Mouse (Mus musculus): ENCODE results near the gene Slco2a1. TPM values are rescaled to one million over a fixed set of nuclear protein-coding genes. Genes with fewer than 3 reads are reported as not detected.

Gene Slco2a1
- polyA plus RNA-seq, 1 experiment from 2014 or later = 1.2 TPM

GRCm38 (mm10) chr9:102990306-102991133 lies 2.0 kb downstream of the Slco2a1 start:
- H3K4me3 ChIP-seq = no peak overlapping the region
- DNase-seq (ENCODE audit: low spot score) = peak; percentile 33
- peaks cover 63% of the 10 kb centered on the region for H3K4me1 ChIP-seq
- H3K27ac ChIP-seq (replicated peaks) = peak overlapping the region; percentile 49; the same call in 1 of the 2 replicates
- WGBS = 55% methylated on average over 6 of the region's 6 CpGs
- no peaks in the 10 kb centered on the region for H3K36me3 ChIP-seq (replicated peaks)
- no peaks in the 10 kb centered on the region for H3K27me3 ChIP-seq (replicated peaks; ENCODE audit: low read depth, poor library complexity, severe bottlenecking)
- no peaks in the 10 kb centered on the region for H3K9me3 ChIP-seq

GRCm38 (mm10) chr9:102991134-102991406 lies 2.6 kb downstream of the Slco2a1 start:
- Histone ChIP-seq H3K27me3 (replicated peaks; ENCODE audit: low read depth, poor library complexity, severe bottlenecking) (no peaks in the 10 kb centered on the region), H3K36me3 (replicated peaks) (no peaks in the 10 kb centered on the region), H3K27ac (replicated peaks) (no peak overlapping the region), H3K9me3 (no peaks in the 10 kb centered on the region), H3K4me1 (peaks cover 58% of the 10 kb centered on the region), H3K4me3 (no peak overlapping the region)
- WGBS = 88% methylated on average over 4 of the region's 4 CpGs
- no peak for DNase-seq (ENCODE audit: low spot score)

GRCm38 (mm10) chr9:102992877-102993276 lies 4.4 kb downstream of the Slco2a1 start:
- no peaks in the 10 kb centered on the region for H3K9me3 ChIP-seq
- H3K4me1 ChIP-seq = peaks cover 59% of the 10 kb centered on the region
- no peak overlapping the region for H3K4me3 ChIP-seq
- no peaks in the 10 kb centered on the region for H3K36me3 ChIP-seq (replicated peaks)
- peak; percentile 60 for DNase-seq (ENCODE audit: low spot score)
- peak overlapping the region; percentile 72 for H3K27ac ChIP-seq (replicated peaks)
- 19% methylated on average over 6 of the region's 6 CpGs for WGBS
- H3K27me3 ChIP-seq (replicated peaks; ENCODE audit: low read depth, poor library complexity, severe bottlenecking) = no peaks in the 10 kb centered on the region

- Histone ChIP-seq H3K27me3 (replicated peaks; ENCODE audit: low read depth, poor library complexity, severe bottlenecking) (no peaks in the 10 kb centered on the region), H3K4me3 (no peak overlapping the region), H3K36me3 (replicated peaks) (no peaks in the 10 kb centered on the region), H3K4me1 (peaks cover 57% of the 10 kb centered on the region), H3K9me3 (no peaks in the 10 kb centered on the region), H3K27ac (replicated peaks) (no peak overlapping the region; the same call in none of the 2 replicates)
- 77% methylated on average over 5 of the region's 5 CpGs for WGBS
- no peak for DNase-seq (ENCODE audit: low spot score)
Measured at GRCm38 (mm10) chr9:102993764-102994163, 5.3 kb downstream of the Slco2a1 start.

- no peaks in the 10 kb centered on the region for H3K36me3 ChIP-seq (replicated peaks)
- H3K4me1 ChIP-seq = peaks cover 34% of the 10 kb centered on the region
- H3K27me3 ChIP-seq (replicated peaks; ENCODE audit: low read depth, poor library complexity, severe bottlenecking) = no peaks in the 10 kb centered on the region; the same call in 1 of the 2 replicates
- no peaks in the 10 kb centered on the region for H3K9me3 ChIP-seq
- H3K4me3 ChIP-seq = no peak overlapping the region
- WGBS = 89% methylated on average over 12 of the region's 12 CpGs
- no peak for DNase-seq (ENCODE audit: low spot score)
- H3K27ac ChIP-seq (replicated peaks) = no peak overlapping the region
Measured at GRCm38 (mm10) chr9:102995800-102996635, 7.5 kb downstream of the Slco2a1 start.

DNA sequence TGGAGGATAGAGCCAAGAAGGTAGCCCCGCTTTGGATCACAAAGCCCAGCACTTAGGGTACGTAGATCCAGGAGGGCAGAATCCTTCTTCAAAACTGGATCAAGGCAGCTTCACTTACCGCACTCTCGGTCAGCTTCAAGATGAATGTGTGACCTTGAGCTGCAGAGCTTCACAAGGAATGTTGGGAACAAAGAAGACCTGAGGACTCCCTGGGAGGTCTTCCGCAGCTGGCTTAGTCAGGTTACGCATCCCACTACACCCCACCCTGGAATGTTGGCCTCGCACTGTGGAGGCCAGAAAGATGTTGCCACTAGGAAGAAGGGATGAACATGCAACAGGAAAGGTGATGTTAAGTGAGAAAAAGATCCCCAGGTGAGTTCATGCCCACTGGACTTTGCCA lies 11.9 kb downstream of the Slco2a1 start:
- WGBS = 83% methylated on average over 7 of the region's 7 CpGs

DNA sequence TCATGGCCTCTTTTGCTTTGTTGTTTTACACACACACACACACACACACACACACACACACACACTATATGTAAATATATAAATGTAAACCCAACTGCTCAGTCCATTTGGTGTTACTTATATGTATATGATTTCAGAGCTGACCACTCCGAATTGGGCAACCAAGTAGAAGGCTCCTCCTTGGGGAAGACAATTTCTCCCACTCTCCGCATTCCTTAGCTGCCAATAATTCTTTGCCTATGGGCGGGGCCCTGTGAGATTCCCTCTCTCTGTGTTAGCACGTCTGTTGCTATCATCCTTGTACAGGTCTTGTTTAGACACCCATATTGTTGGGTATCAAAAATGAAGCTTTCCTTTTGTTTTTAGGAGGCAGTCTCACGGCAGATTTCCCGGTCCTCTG lies 15.8 kb downstream of the Slco2a1 start:
- Histone ChIP-seq H3K9me3 (no peaks in the 10 kb centered on the region), H3K4me1 (peaks cover 31% of the 10 kb centered on the region), H3K27me3 (replicated peaks; ENCODE audit: low read depth, poor library complexity, severe bottlenecking) (peaks cover 41% of the 10 kb centered on the region), H3K27ac (replicated peaks) (no peak overlapping the region), H3K4me3 (no peak overlapping the region), H3K36me3 (replicated peaks) (no peaks in the 10 kb centered on the region)
- 79% methylated on average over 6 of the region's 6 CpGs for WGBS
- no peak for DNase-seq (ENCODE audit: low spot score)

More for the DNA sequence above, 11.9 kb downstream of the Slco2a1 start:
- DNase-seq (ENCODE audit: low spot score) = no peak
- Histone ChIP-seq H3K9me3 (no peaks in the 10 kb centered on the region), H3K36me3 (replicated peaks) (no peaks in the 10 kb centered on the region), H3K27ac (replicated peaks) (peak overlapping the region; percentile 30; the same call in 1 of the 2 replicates), H3K4me1 (peaks cover 8% of the 10 kb centered on the region; the same call in 1 of the 2 replicates), H3K27me3 (replicated peaks; ENCODE audit: low read depth, poor library complexity, severe bottlenecking) (peaks cover 2% of the 10 kb centered on the region), H3K4me3 (no peak overlapping the region)

- Histone ChIP-seq H3K4me3 (peak overlapping the region; percentile 65), H3K27ac (replicated peaks) (peak overlapping the region; percentile 77), H3K9me3 (no peaks in the 10 kb centered on the region), H3K36me3 (replicated peaks) (no peaks in the 10 kb centered on the region), H3K27me3 (replicated peaks; ENCODE audit: low read depth, poor library complexity, severe bottlenecking) (peaks cover 55% of the 10 kb centered on the region), H3K4me1 (peaks cover 35% of the 10 kb centered on the region)
- WGBS = 2% methylated on average over 15 of the region's 15 CpGs
- DNase-seq (ENCODE audit: low spot score) = peak; percentile 59
Measured at GRCm38 (mm10) chr9:103007699-103008078, 19.2 kb downstream of the Slco2a1 start.

- WGBS = 2% methylated on average over 50 of the region's 50 CpGs
- Histone ChIP-seq H3K27ac (replicated peaks) (peak overlapping the region; percentile 77), H3K9me3 (no peaks in the 10 kb centered on the region)
Measured at GRCm38 (mm10) chr9:103008079-103008855, 19.8 kb downstream of the Slco2a1 start.

DNA sequence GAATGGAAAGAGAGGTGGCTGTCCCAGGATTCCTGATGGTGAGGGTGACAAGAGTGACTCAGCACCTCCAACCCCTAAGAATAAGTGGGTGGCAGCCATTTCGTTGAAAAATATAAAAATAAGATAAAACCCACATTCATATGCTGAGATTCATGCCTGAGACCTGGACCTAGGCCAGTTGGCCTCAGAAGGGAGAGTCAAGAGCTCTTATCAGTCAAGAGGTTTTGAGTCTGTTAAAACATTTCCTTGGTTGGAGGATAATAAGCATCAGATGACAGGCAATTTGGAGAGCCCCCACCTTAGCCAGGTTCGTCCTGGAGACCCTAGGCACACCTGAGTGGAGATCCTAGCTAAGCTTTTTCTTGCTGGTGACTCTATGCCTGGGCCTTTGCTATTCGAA lies 21.6 kb downstream of the Slco2a1 start:
- Histone ChIP-seq H3K27me3 (replicated peaks; ENCODE audit: low read depth, poor library complexity, severe bottlenecking) (peaks cover 55% of the 10 kb centered on the region), H3K9me3 (no peaks in the 10 kb centered on the region), H3K36me3 (replicated peaks) (no peaks in the 10 kb centered on the region), H3K4me3 (no peak overlapping the region), H3K4me1 (peaks cover 32% of the 10 kb centered on the region), H3K27ac (replicated peaks) (no peak overlapping the region)
- WGBS = 73% methylated on average over 3 of the region's 3 CpGs
- DNase-seq (ENCODE audit: low spot score) = no peak

More at GRCm38 (mm10) chr9:103008079-103008855, 19.8 kb downstream of the Slco2a1 start:
- peak overlapping the region; percentile 65 for H3K4me3 ChIP-seq
- peak; percentile 61 for DNase-seq (ENCODE audit: low spot score)
- peaks cover 35% of the 10 kb centered on the region for H3K4me1 ChIP-seq
- peaks cover 55% of the 10 kb centered on the region for H3K27me3 ChIP-seq (replicated peaks; ENCODE audit: low read depth, poor library complexity, severe bottlenecking)
- H3K36me3 ChIP-seq (replicated peaks) = no peaks in the 10 kb centered on the region

GRCm38 (mm10) chr9:103013366-103013765 lies 24.9 kb downstream of the Slco2a1 start:
- Histone ChIP-seq H3K36me3 (replicated peaks) (no peaks in the 10 kb centered on the region), H3K4me1 (peaks cover 14% of the 10 kb centered on the region), H3K27me3 (replicated peaks; ENCODE audit: low read depth, poor library complexity, severe bottlenecking) (peaks cover 24% of the 10 kb centered on the region), H3K9me3 (no peaks in the 10 kb centered on the region), H3K4me3 (no peak overlapping the region), H3K27ac (replicated peaks) (no peak overlapping the region)
- peak; percentile 68 for DNase-seq (ENCODE audit: low spot score)
- WGBS = 9% methylated on average over 5 of the region's 5 CpGs

DNA sequence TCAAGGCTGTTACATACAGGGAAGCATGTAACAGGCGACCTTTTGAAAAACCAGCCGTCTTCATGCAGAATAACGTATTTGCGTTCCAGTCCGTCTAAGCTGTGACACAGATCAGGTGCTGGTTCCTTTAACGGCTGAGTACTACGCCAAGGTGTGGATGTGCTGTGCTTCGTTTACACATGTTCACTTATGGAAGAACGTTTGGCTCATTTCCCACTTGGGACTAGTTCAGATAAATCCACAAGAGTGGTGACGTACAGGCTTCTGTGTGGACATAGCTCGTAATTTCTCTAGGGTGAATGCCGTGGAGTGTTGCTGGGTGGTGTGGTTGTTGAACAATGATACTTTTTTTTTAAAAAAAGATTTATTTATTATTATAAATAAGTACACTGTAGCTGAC lies 26.2 kb downstream of the Slco2a1 start:
- Histone ChIP-seq H3K4me3 (no peak overlapping the region), H3K4me1 (peaks cover under 1% of the 10 kb centered on the region; the same call in 1 of the 2 replicates), H3K36me3 (replicated peaks) (no peaks in the 10 kb centered on the region), H3K27me3 (replicated peaks; ENCODE audit: low read depth, poor library complexity, severe bottlenecking) (peaks cover 11% of the 10 kb centered on the region), H3K9me3 (no peaks in the 10 kb centered on the region), H3K27ac (replicated peaks) (no peak overlapping the region)
- DNase-seq (ENCODE audit: low spot score) = no peak
- WGBS = 93% methylated on average over 12 of the region's 12 CpGs

All from embryonic facial prominence, embryonic 10.5 days (tissue).